ENCODE assay signal across 8 mouse cellular contexts in genomic region chr10:80166136-80166535, GRCm38 (mm10). TPM values are rescaled to one million over a fixed set of nuclear protein-coding genes. Genes with fewer than 3 reads are reported as not detected.
A peak's percentile ranks its signal among the peaks of the same experiment; 100 is the strongest.
DNase-seq lines count a peak whose midpoint lies in the region; ATAC-seq and TF ChIP-seq lines count a peak whose summit lies in the region.
"Not testable (repeated sequence)": the region's sequence is repeated elsewhere in the genome, so short reads cannot be mapped to it uniquely, and the experiment has no call there.

No protein-coding gene starts in this region.

- not testable (repeated sequence) for TF ChIP-seq CTCF in G1E (IDR thresholded peaks at IDR 0.05; ENCODE audit: low read depth, low read length); embryonic fibroblast, embryonic 13.5 days (IDR thresholded peaks at IDR 0.05; ENCODE audit: borderline replicate concordance, insufficient read depth, low read length); kidney, postnatal 0 days (IDR thresholded peaks at IDR 0.05; ENCODE audit: low read depth); small intestine, adult 2 months (IDR thresholded peaks at IDR 0.05; ENCODE audit: extremely low read depth, insufficient read length, insufficient replicate concordance, low read depth, low read length)

- H3K4me1 ChIP-seq in G1E (ENCODE audit: insufficient read depth, low read depth, low read length), result peaks cover 84% of the 10 kb centered on the region
- H3K4me1 ChIP-seq in embryonic fibroblast, embryonic 13.5 days (ENCODE audit: control insufficient read depth, insufficient read depth, low read length), result peaks cover 23% of the 10 kb centered on the region
- H3K4me1 ChIP-seq in heart, embryonic 11.5 days (ENCODE audit: control insufficient read depth, insufficient read depth, low read length), result peaks cover 62% of the 10 kb centered on the region
- peaks cover 40% of the 10 kb centered on the region for H3K4me1 ChIP-seq in hindbrain, embryonic 14.5 days (replicated peaks; ENCODE audit: control insufficient read depth, insufficient read depth, low read length)
- peaks cover 45% of the 10 kb centered on the region for H3K4me1 ChIP-seq in kidney, postnatal 0 days (replicated peaks; ENCODE audit: insufficient read depth, low read length)
- H3K4me1 ChIP-seq in liver, embryonic 15.5 days (replicated peaks), result peaks cover 84% of the 10 kb centered on the region
- H3K4me1 ChIP-seq in midbrain, embryonic 14.5 days (ENCODE audit: control insufficient read depth, insufficient read depth, low read length), result peaks cover 28% of the 10 kb centered on the region
- H3K4me1 ChIP-seq in small intestine, adult 2 months (ENCODE audit: control insufficient read depth, insufficient read depth, insufficient read length, low read length), result peaks cover 42% of the 10 kb centered on the region

- 76% methylated on average over 4 of the region's 4 CpGs for WGBS in heart, embryonic 11.5 days (ENCODE audit: insufficient replicate concordance)
- 83% methylated on average over 4 of the region's 4 CpGs for WGBS in hindbrain, embryonic 14.5 days
- 84% methylated on average over 4 of the region's 4 CpGs for WGBS in kidney, postnatal 0 days
- WGBS in liver, embryonic 15.5 days (ENCODE audit: insufficient replicate concordance), result 91% methylated on average over 4 of the region's 4 CpGs
- WGBS in midbrain, embryonic 14.5 days, result 86% methylated on average over 4 of the region's 4 CpGs
- WGBS in small intestine, adult 2 months, result 86% methylated on average over 4 of the region's 4 CpGs

- H3K4me3 ChIP-seq in G1E (ENCODE audit: low read depth, low read length), result peak overlapping the region; percentile 72; the same call in 1 of the 2 replicates
- H3K4me3 ChIP-seq in embryonic fibroblast, embryonic 13.5 days (ENCODE audit: insufficient read depth, low read length); kidney, postnatal 0 days (replicated peaks; ENCODE audit: low read depth, low read length); liver, embryonic 15.5 days (replicated peaks); small intestine, adult 2 months (ENCODE audit: low read depth, low read length): not testable (repeated sequence)
- peak overlapping the region; percentile 46; the same call in 1 of the 2 replicates for H3K4me3 ChIP-seq in heart, embryonic 11.5 days (ENCODE audit: low read depth, low read length)
- peak overlapping the region; percentile 40; the same call in 1 of the 2 replicates for H3K4me3 ChIP-seq in hindbrain, embryonic 14.5 days (replicated peaks; ENCODE audit: low read length)
- peak overlapping the region; percentile 13 for H3K4me3 ChIP-seq in midbrain, embryonic 14.5 days (replicated peaks; ENCODE audit: low read depth, low read length)

- peak overlapping the region; percentile 50; the same call in 1 of the 2 replicates for H3K9ac ChIP-seq in heart, embryonic 11.5 days (ENCODE audit: low read depth, low read length)
- peak overlapping the region; percentile 42 for H3K9ac ChIP-seq in hindbrain, embryonic 14.5 days
- H3K9ac ChIP-seq in kidney, postnatal 0 days (ENCODE audit: low read depth, low read length); liver, embryonic 15.5 days: not testable (repeated sequence)
- H3K9ac ChIP-seq in midbrain, embryonic 14.5 days (replicated peaks; ENCODE audit: low read length), result peak overlapping the region; percentile 27; the same call in 1 of the 2 replicates

- peaks cover 21% of the 10 kb centered on the region for H3K36me3 ChIP-seq in G1E (replicated peaks)
- peaks cover 13% of the 10 kb centered on the region for H3K36me3 ChIP-seq in heart, embryonic 11.5 days (ENCODE audit: control insufficient read depth, insufficient read depth, low read length)
- H3K36me3 ChIP-seq in hindbrain, embryonic 14.5 days (replicated peaks; ENCODE audit: control insufficient read depth, insufficient read depth), result peaks cover 17% of the 10 kb centered on the region
- H3K36me3 ChIP-seq in kidney, postnatal 0 days (ENCODE audit: insufficient read depth, low read length), result peaks cover 19% of the 10 kb centered on the region
- H3K36me3 ChIP-seq in liver, embryonic 15.5 days (replicated peaks), result peaks cover 17% of the 10 kb centered on the region
- H3K36me3 ChIP-seq in midbrain, embryonic 14.5 days (ENCODE audit: control insufficient read depth, insufficient read depth, low read length), result peaks cover 15% of the 10 kb centered on the region
- H3K36me3 ChIP-seq in small intestine, adult 2 months (ENCODE audit: control insufficient read depth, insufficient read depth, low read length), result peaks cover 14% of the 10 kb centered on the region

- H3K27ac ChIP-seq in embryonic fibroblast, embryonic 13.5 days (ENCODE audit: insufficient read depth, low read length), result peak overlapping the region; percentile 74
- peak overlapping the region; percentile 100 for H3K27ac ChIP-seq in heart, embryonic 11.5 days (ENCODE audit: low read depth, low read length)
- H3K27ac ChIP-seq in hindbrain, embryonic 14.5 days, result peak overlapping the region; percentile 87
- peak overlapping the region; percentile 31; the same call in 1 of the 2 replicates for H3K27ac ChIP-seq in kidney, postnatal 0 days
- H3K27ac ChIP-seq in liver, embryonic 15.5 days (replicated peaks), result peak overlapping the region; percentile 83
- peak overlapping the region; percentile 83 for H3K27ac ChIP-seq in midbrain, embryonic 14.5 days (replicated peaks; ENCODE audit: low read depth, low read length)
- H3K27ac ChIP-seq in small intestine, adult 2 months (ENCODE audit: insufficient read depth, low read depth, low read length), result peak overlapping the region; percentile 56

- not testable (repeated sequence) for TF ChIP-seq POLR2A in embryonic fibroblast, embryonic 13.5 days (IDR thresholded peaks at IDR 0.05; ENCODE audit: low read depth, low read length); small intestine, adult 2 months (IDR thresholded peaks at IDR 0.05; ENCODE audit: low read depth, low read length)

- peaks cover 11% of the 10 kb centered on the region for H3K9me3 ChIP-seq in G1E (replicated peaks)
- not testable (repeated sequence) for H3K9me3 ChIP-seq in heart, embryonic 11.5 days (replicated peaks; ENCODE audit: control insufficient read depth, low read length); hindbrain, embryonic 14.5 days (ENCODE audit: control insufficient read depth, low read length); kidney, postnatal 0 days (replicated peaks; ENCODE audit: low read length); liver, embryonic 15.5 days (replicated peaks); midbrain, embryonic 14.5 days (ENCODE audit: control insufficient read depth, low read length)

- not testable (repeated sequence) for DNase-seq in G1E (ENCODE audit: low spot score); hindbrain, embryonic 14.5 days (ENCODE audit: low spot score); kidney, postnatal 0 days (ENCODE audit: low spot score); midbrain, embryonic 14.5 days

- not testable (repeated sequence) for H3K27me3 ChIP-seq in G1E (ENCODE audit: insufficient read depth, low read length); heart, embryonic 11.5 days (ENCODE audit: control insufficient read depth, insufficient read depth, low read length); hindbrain, embryonic 14.5 days (ENCODE audit: control insufficient read depth, insufficient read depth, low read length); kidney, postnatal 0 days (ENCODE audit: insufficient read depth, low read length); liver, embryonic 15.5 days; midbrain, embryonic 14.5 days (ENCODE audit: control insufficient read depth, insufficient read depth, low read length); small intestine, adult 2 months (ENCODE audit: control insufficient read depth, insufficient read depth, low read length)

- H3K4me2 ChIP-seq in heart, embryonic 11.5 days, result peak overlapping the region; percentile 97
- H3K4me2 ChIP-seq in hindbrain, embryonic 14.5 days (replicated peaks), result peak overlapping the region; percentile 88
- not testable (repeated sequence) for H3K4me2 ChIP-seq in kidney, postnatal 0 days (ENCODE audit: low read length)
- H3K4me2 ChIP-seq in liver, embryonic 15.5 days, result peak overlapping the region; percentile 97; the same call in 1 of the 2 replicates
- H3K4me2 ChIP-seq in midbrain, embryonic 14.5 days (ENCODE audit: low read length), result peak overlapping the region; percentile 81

- not testable (repeated sequence) for ATAC-seq in G1E (ENCODE audit: extremely low read depth, insufficient number of reproducible peaks, low FRiP score, poor library complexity, severe bottlenecking); heart, embryonic 11.5 days (replicated peaks; ENCODE audit: insufficient number of reproducible peaks, low FRiP score, low TSS enrichment); hindbrain, embryonic 14.5 days (ENCODE audit: low FRiP score); kidney, postnatal 0 days (replicated peaks; ENCODE audit: low FRiP score, low read depth); liver, embryonic 15.5 days (ENCODE audit: insufficient read depth); midbrain, embryonic 14.5 days (ENCODE audit: low FRiP score, low TSS enrichment)

RNA-seq across cellular contexts. Expression of gene Cirbp, which starts 0.4 kb away (rescaled TPM):
- total RNA-seq in G1E (2014; fragmentation: Nextera tagmentation), result 18.1 and 21.2 TPM in 2 replicates
- 32.6 and 34.8 TPM in 2 replicates for total RNA-seq in G1E (2017)
- polyA plus RNA-seq in G1E (2012), result 41.4 and 45.2 TPM in 2 replicates
- 29.2 and 50.2 TPM in 2 replicates for polyA plus RNA-seq in embryonic fibroblast, embryonic 13.5 days (2011; ENCODE audit: insufficient read length, low read depth, missing spikeins)
- polyA plus RNA-seq in heart, embryonic 11.5 days (2014; fragmentation: Nextera tagmentation; extraction: Ambion mirVana), result 49.1 and 52.7 TPM in 2 replicates
- 203 and 252 TPM in 2 replicates for polyA plus RNA-seq in hindbrain, embryonic 14.5 days (2014; fragmentation: Nextera tagmentation; extraction: Ambion mirVana)
- 290 and 317 TPM in 2 replicates for polyA plus RNA-seq in kidney, postnatal 0 days (2015; fragmentation: Nextera tagmentation; extraction: Ambion mirVana)
- 13.1 and 17.0 TPM in 2 replicates for polyA plus RNA-seq in liver, embryonic 15.5 days (2015; fragmentation: Nextera tagmentation; extraction: Ambion mirVana)
- 295 and 421 TPM in 2 replicates for polyA plus RNA-seq in midbrain, embryonic 14.5 days (2014; fragmentation: Nextera tagmentation; extraction: Ambion mirVana)
- 18.5 and 48.0 TPM in 2 replicates for polyA plus RNA-seq in small intestine, adult 2 months (2012; rRNA removed)

RNA-seq across cellular contexts. Expression of gene 1600002K03Rik, which starts 6.6 kb away (rescaled TPM):
- total RNA-seq in G1E (2014; fragmentation: Nextera tagmentation), result 1.6 TPM in 1 of 2 replicates, not detected in the other
- 7.8 and 8.9 TPM in 2 replicates for total RNA-seq in G1E (2017)
- polyA plus RNA-seq in G1E (2012), result 4.8 and 5.0 TPM in 2 replicates
- 8.4 and 12.2 TPM in 2 replicates for polyA plus RNA-seq in embryonic fibroblast, embryonic 13.5 days (2011; ENCODE audit: insufficient read length, low read depth, missing spikeins)
- 9.6 and 12.4 TPM in 2 replicates for polyA plus RNA-seq in heart, embryonic 11.5 days (2014; fragmentation: Nextera tagmentation; extraction: Ambion mirVana)
- polyA plus RNA-seq in hindbrain, embryonic 14.5 days (2014; fragmentation: Nextera tagmentation; extraction: Ambion mirVana), result 7.0 and 7.7 TPM in 2 replicates
- 9.3 and 11.0 TPM in 2 replicates for polyA plus RNA-seq in kidney, postnatal 0 days (2015; fragmentation: Nextera tagmentation; extraction: Ambion mirVana)
- polyA plus RNA-seq in liver, embryonic 15.5 days (2015; fragmentation: Nextera tagmentation; extraction: Ambion mirVana), result 8.9 and 10.1 TPM in 2 replicates
- 5.7 and 9.9 TPM in 2 replicates for polyA plus RNA-seq in midbrain, embryonic 14.5 days (2014; fragmentation: Nextera tagmentation; extraction: Ambion mirVana)
- 6.8 and 9.0 TPM in 2 replicates for polyA plus RNA-seq in small intestine, adult 2 months (2012; rRNA removed)

RNA-seq across cellular contexts. Expression of gene Efna2, which starts 13.1 kb away (rescaled TPM):
- not detected in 2 replicates for total RNA-seq in G1E (2014; fragmentation: Nextera tagmentation)
- not detected in 2 replicates for total RNA-seq in G1E (2017)
- 0.18 and 0.20 TPM in 2 replicates for polyA plus RNA-seq in G1E (2012)
- polyA plus RNA-seq in embryonic fibroblast, embryonic 13.5 days (2011; ENCODE audit: insufficient read length, low read depth, missing spikeins), result 5.2 and 8.3 TPM in 2 replicates
- polyA plus RNA-seq in heart, embryonic 11.5 days (2014; fragmentation: Nextera tagmentation; extraction: Ambion mirVana), result 13.9 and 14.8 TPM in 2 replicates
- 25.9 and 26.2 TPM in 2 replicates for polyA plus RNA-seq in hindbrain, embryonic 14.5 days (2014; fragmentation: Nextera tagmentation; extraction: Ambion mirVana)
- 10.2 and 10.5 TPM in 2 replicates for polyA plus RNA-seq in kidney, postnatal 0 days (2015; fragmentation: Nextera tagmentation; extraction: Ambion mirVana)
- polyA plus RNA-seq in liver, embryonic 15.5 days (2015; fragmentation: Nextera tagmentation; extraction: Ambion mirVana), result 0.56 and 0.61 TPM in 2 replicates
- 41.9 and 50.1 TPM in 2 replicates for polyA plus RNA-seq in midbrain, embryonic 14.5 days (2014; fragmentation: Nextera tagmentation; extraction: Ambion mirVana)
- 1.5 and 1.8 TPM in 2 replicates for polyA plus RNA-seq in small intestine, adult 2 months (2012; rRNA removed)

RNA-seq across cellular contexts. Expression of gene Midn, which starts 18.1 kb away (rescaled TPM):
- total RNA-seq in G1E (2014; fragmentation: Nextera tagmentation) (89.8 and 92.3 TPM in 2 replicates), G1E (2017) (19.2 and 24.3 TPM in 2 replicates)
- 295 and 302 TPM in 2 replicates for polyA plus RNA-seq in G1E (2012)
- 101 TPM in 2 replicates for polyA plus RNA-seq in embryonic fibroblast, embryonic 13.5 days (2011; ENCODE audit: insufficient read length, low read depth, missing spikeins)
- polyA plus RNA-seq in heart, embryonic 11.5 days (2014; fragmentation: Nextera tagmentation; extraction: Ambion mirVana), result 29.5 and 31.9 TPM in 2 replicates
- polyA plus RNA-seq in hindbrain, embryonic 14.5 days (2014; fragmentation: Nextera tagmentation; extraction: Ambion mirVana), result 44.1 and 54.4 TPM in 2 replicates
- 13.7 and 18.6 TPM in 2 replicates for polyA plus RNA-seq in kidney, postnatal 0 days (2015; fragmentation: Nextera tagmentation; extraction: Ambion mirVana)
- polyA plus RNA-seq in liver, embryonic 15.5 days (2015; fragmentation: Nextera tagmentation; extraction: Ambion mirVana), result 2.9 and 3.1 TPM in 2 replicates
- 62.6 and 65.6 TPM in 2 replicates for polyA plus RNA-seq in midbrain, embryonic 14.5 days (2014; fragmentation: Nextera tagmentation; extraction: Ambion mirVana)
- 151 and 372 TPM in 2 replicates for polyA plus RNA-seq in small intestine, adult 2 months (2012; rRNA removed)

RNA-seq across cellular contexts. Expression of gene Cbarp, which starts 25.5 kb away (rescaled TPM):
- total RNA-seq in G1E (2014; fragmentation: Nextera tagmentation) (67.2 and 74.4 TPM in 2 replicates), G1E (2017) (3.7 and 5.5 TPM in 2 replicates)
- 66.6 and 73.9 TPM in 2 replicates for polyA plus RNA-seq in G1E (2012)
- 24.1 and 28.4 TPM in 2 replicates for polyA plus RNA-seq in embryonic fibroblast, embryonic 13.5 days (2011; ENCODE audit: insufficient read length, low read depth, missing spikeins)
- polyA plus RNA-seq in heart, embryonic 11.5 days (2014; fragmentation: Nextera tagmentation; extraction: Ambion mirVana), result 2.5 and 2.7 TPM in 2 replicates
- polyA plus RNA-seq in hindbrain, embryonic 14.5 days (2014; fragmentation: Nextera tagmentation; extraction: Ambion mirVana), result 93.4 and 96.4 TPM in 2 replicates
- polyA plus RNA-seq in kidney, postnatal 0 days (2015; fragmentation: Nextera tagmentation; extraction: Ambion mirVana), result 4.7 and 6.4 TPM in 2 replicates
- polyA plus RNA-seq in liver, embryonic 15.5 days (2015; fragmentation: Nextera tagmentation; extraction: Ambion mirVana), result 0.35 and 0.51 TPM in 2 replicates
- polyA plus RNA-seq in midbrain, embryonic 14.5 days (2014; fragmentation: Nextera tagmentation; extraction: Ambion mirVana), result 78.9 and 101 TPM in 2 replicates
- 3.7 and 6.6 TPM in 2 replicates for polyA plus RNA-seq in small intestine, adult 2 months (2012; rRNA removed)

Comparison
In these comparisons a context has a peak if more than half of its experiments do, and no peak if none do; other contexts are left out.
1. H3K27ac ChIP-seq: peak in every context shown above with its lines; median percentile 100 in heart, embryonic 11.5 days; 87 in hindbrain, embryonic 14.5 days; 83 in liver, embryonic 15.5 days; 83 in midbrain, embryonic 14.5 days; 74 in embryonic fibroblast, embryonic 13.5 days; 56 in small intestine, adult 2 months; 31 in kidney, postnatal 0 days.